Mouse (Mus musculus) T-helper 17 cell (primary cell): ENCODE measurements around the gene Cnih3.

Experiments used
- in situ Hi-C, 2 experiments: fragments of 300-600 bp; cut with MboI, MseI; formaldehyde crosslinking; loops; 1 replicate in 1 of 2; 2 replicates in 1 of 2; pipeline ENCODE4 v1.15.1; 2025; ENCODE audit warnings: high pct_unique_total_duplicates in 2 of 2

Cnih3 gene

GRCm38 (mm10) chr1:181352367-181353199, at the start of gene Cnih3:
Cnih3 (plus strand) TSS chr1:181352628.
- in situ Hi-C loops, result no loop called here

- in situ Hi-C loops, result no loop called here
Measured at GRCm38 (mm10) chr1:181307981-181308380, 44.4 kb upstream of the Cnih3 start.

- in situ Hi-C loops, result loop anchor here in 1 of 2 experiments (10.0 kb wide), 1 partner anchor 1464 kb away; no protein-coding TSS in a partner anchor
Measured at GRCm38 (mm10) chr1:181310712-181311111, 41.7 kb upstream of the Cnih3 start.

- in situ Hi-C loops, result loop anchor here in 1 of 2 experiments (10.0 kb wide), 1 partner anchor 1462 kb away; no protein-coding TSS in a partner anchor
Measured at GRCm38 (mm10) chr1:181312115-181313045, 40.0 kb upstream of the Cnih3 start.

- in situ Hi-C loops, result loop anchor here in 1 of 2 experiments (10.0 kb wide), 1 partner anchor 1462 kb away; no protein-coding TSS in a partner anchor
Measured at GRCm38 (mm10) chr1:181313046-181313415, 39.4 kb upstream of the Cnih3 start.

- in situ Hi-C loops, result loop anchor here in 1 of 2 experiments (10.0 kb wide), 1 partner anchor 1460 kb away; no protein-coding TSS in a partner anchor
Measured at GRCm38 (mm10) chr1:181314301-181314700, 38.1 kb upstream of the Cnih3 start.

GRCm38 (mm10) chr1:181315350-181315749, 37.1 kb upstream of the Cnih3 start:
- in situ Hi-C loops, result loop anchor here in 1 of 2 experiments (10.0 kb wide), 1 partner anchor 1459 kb away; no protein-coding TSS in a partner anchor

- in situ Hi-C loops, result loop anchor here in 1 of 2 experiments (10.0 kb wide), 1 partner anchor 1458 kb away; no protein-coding TSS in a partner anchor
Measured at GRCm38 (mm10) chr1:181316571-181316970, 35.9 kb upstream of the Cnih3 start.

DNA sequence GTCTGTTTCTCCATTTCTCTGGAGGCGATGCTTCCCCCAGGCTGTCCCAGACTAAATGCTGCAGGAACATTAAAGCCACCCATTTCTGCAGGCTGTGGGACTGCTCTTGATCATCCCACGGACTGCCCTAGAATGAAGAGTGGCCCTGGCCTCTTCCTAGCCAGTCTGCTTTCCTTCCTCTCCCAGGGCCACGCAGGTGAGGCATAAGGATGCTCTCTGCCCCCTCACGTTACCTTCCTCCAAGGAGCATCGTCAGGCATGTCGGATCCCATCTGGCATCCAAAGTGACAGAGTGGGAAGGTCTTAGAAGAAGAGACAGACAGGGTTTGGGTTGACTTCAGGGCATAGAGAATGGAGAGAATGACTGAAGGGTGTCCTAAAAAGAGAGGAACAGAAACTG, 33.0 kb upstream of the Cnih3 start:
- in situ Hi-C loops, result loop anchor here in 1 of 2 experiments (10.0 kb wide), 1 partner anchor 1455 kb away; no protein-coding TSS in a partner anchor

DNA sequence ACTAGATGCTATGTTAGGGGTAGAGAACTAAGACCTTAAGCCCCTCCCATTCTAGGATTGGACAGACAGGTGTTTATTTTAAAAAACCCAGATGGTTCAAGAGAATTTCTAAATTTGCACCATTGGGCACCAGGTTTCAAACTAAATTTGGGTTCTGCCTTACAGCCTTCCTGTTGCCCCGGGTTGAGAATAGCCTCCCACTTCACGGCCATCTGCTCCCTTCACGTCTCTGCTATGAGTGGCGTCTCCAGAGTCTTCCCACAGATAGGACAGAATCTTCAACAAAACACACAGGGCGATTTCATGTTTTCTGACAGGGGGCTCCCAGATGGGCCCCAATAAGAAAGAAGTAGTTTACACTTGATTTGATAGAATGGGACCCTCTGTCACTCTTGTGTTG, 31.3 kb upstream of the Cnih3 start:
- in situ Hi-C loops, result no loop called here

- in situ Hi-C loops, result no loop called here
Measured at GRCm38 (mm10) chr1:181323134-181323533, 29.3 kb upstream of the Cnih3 start.

GRCm38 (mm10) chr1:181327137-181327536, 25.3 kb upstream of the Cnih3 start:
- in situ Hi-C loops, result no loop called here

GRCm38 (mm10) chr1:181327636-181328420, 24.6 kb upstream of the Cnih3 start:
- in situ Hi-C loops, result no loop called here

DNA sequence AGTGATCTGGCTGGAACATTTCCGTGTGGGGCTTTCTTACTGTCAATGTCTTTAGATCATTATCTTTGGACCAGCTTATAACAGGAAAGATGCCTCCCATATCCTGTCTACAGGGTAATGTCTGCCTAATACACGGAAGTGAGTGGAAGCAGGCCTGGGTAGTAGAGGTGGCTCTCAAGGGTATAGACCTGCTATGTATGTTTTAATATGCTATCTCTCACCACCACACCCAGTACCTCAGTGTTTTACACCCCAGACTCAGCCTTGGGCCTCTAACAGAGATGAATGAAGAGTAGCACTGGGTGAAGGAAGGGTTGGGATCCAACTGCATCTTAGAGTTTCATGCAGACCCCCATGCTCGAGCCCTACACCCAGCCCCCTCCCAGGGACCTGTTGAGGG, 23.3 kb upstream of the Cnih3 start:
- in situ Hi-C loops, result no loop called here

DNA sequence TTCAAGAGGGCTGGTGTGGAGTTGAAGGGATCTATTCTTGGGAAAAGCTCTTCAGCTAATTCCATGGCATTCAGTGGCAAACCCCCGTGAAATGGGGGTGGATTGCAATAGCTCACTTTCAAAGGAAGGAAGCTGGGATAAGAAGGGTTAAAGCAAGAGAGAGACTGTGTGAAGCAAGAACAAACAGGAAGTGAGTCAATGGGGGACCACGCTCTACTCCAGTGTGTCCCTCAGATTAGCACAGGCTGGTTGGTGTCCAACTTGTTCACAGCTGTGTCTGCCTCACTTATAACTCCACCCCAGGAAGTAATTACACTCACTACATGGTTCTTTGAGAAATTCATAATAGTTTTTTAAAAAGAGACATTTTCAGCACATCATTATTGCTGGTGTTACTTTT, 19.8 kb upstream of the Cnih3 start:
- in situ Hi-C loops, result no loop called here

DNA sequence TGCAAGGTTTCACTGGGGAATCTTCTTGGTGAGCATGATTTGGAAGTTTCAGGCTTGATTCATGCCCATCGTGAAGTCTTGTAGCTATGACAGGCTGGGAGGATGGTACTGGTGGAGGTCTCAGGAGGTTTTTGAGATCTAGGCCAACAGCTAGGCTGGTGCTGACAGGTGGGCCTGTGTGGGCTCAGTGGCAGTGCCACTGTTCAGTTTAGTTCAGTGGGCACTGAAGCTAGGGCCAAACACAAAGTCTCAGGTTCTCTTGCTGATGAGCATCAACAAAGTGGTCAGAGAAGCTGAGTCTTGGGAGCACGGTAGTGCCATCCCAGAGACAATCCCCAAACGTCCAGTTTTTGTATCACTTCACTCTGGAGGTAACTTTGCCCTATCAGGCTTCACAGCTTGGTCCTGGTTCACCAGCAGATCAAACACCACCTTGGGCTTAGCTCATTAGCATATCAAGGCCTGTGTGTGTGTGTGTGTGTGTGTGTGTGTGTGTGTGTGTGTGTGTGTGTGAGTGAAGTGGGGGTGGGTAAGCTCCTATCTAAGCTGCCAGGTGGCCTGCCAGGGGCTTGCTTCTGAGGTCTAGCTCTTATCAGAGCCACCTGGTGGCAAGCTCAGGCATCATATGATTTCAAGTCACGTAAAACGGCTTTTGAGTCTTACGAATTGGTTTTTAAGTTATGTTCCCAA, 18.0 kb upstream of the Cnih3 start:
- in situ Hi-C loops, result no loop called here

DNA sequence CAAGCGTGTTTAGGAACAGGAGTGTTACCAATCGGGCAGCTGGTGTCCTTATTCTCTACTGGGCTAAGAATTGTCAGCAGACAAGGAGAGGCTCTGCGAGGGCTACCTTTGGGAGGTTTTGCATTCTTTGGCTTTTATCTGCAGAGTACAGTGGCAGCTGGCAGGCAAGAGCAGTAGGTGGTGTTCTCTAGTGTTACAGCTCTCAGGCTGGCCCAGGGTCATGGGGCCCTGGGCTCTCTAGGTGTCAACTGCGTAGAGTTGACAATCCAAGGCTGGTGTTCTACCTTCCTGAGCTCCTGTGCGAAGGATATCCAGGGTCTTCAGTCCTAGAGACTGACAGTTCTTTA, 17.4 kb upstream of the Cnih3 start:
- in situ Hi-C loops, result no loop called here

- in situ Hi-C loops, result no loop called here
Measured at GRCm38 (mm10) chr1:181335388-181335787, 17.0 kb upstream of the Cnih3 start.

- in situ Hi-C loops, result no loop called here
Measured at GRCm38 (mm10) chr1:181336857-181337256, 15.6 kb upstream of the Cnih3 start.

- in situ Hi-C loops, result no loop called here
Measured at GRCm38 (mm10) chr1:181339106-181339505, 13.3 kb upstream of the Cnih3 start.
